Comparison of ENCODE assay signal across 8 mouse cellular contexts in the genomic region with DNA sequence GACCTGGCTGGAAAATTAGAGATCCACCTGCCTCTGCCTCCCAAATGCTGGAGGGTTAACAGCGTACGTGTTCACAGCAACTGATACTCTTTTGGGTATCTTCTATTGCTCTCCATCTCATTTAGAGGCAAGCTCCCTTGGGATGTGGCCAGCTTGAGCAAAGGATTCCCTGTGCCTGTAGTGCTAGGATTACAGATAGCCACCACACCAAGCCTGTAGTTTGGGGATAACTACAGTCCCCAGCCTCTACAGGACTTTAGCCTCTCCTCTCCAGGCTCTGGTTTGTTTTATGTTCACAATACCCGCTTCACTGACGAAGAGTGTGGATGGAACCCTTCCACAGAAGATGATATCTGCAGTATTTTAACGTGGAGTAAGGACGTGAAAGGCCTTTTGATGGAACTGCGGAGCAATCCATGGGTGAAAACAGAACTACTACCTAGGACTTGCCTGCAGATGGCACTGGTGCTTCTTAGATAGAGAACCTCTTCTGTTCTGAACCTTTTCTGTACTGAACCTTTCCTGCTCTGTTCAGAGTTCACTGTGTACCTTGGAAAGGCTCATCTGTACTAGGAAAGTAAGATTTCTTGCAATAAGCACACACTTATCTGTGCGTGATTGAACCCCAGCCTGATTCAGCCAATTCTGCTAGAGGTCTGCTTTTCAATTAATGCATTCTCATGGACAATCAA.
DNase-seq lines count a peak whose midpoint lies in the region; ATAC-seq lines count a peak whose summit lies in the region.

No protein-coding gene starts in this region.

- WGBS in midbrain, embryonic 16.5 days: 47% methylated on average over 8 of the region's 8 CpGs

- H3K27ac ChIP-seq in midbrain, embryonic 16.5 days (ENCODE audit: low read length): no peak overlapping the region

- no peak overlapping the region for H3K4me3 ChIP-seq in midbrain, embryonic 16.5 days (ENCODE audit: low read depth, low read length)

- H3K4me2 ChIP-seq in midbrain, embryonic 16.5 days (ENCODE audit: low read length): no peak overlapping the region

- no peaks in the 10 kb centered on the region for H3K36me3 ChIP-seq in midbrain, embryonic 16.5 days (ENCODE audit: control insufficient read depth, insufficient read depth, low read length)

- H3K9me3 ChIP-seq in midbrain, embryonic 16.5 days (replicated peaks; ENCODE audit: control insufficient read depth, low read length, poor library complexity, severe bottlenecking): no peaks in the 10 kb centered on the region

- DNase-seq in kidney, adult 18-20 months: peak; percentile 8
- DNase-seq in kidney, adult 11 months: no peak
- DNase-seq in cerebellum, adult 8-10 months: peak; percentile 11
- DNase-seq in frontal cortex, postnatal 14 days (ENCODE audit: low spot score in 2 of 2): peak; percentile 19 to 58
- DNase-seq in layer of hippocampus, adult 18-20 months (ENCODE audit: low spot score in 2 of 2): peak; percentile 38 to 82
- no peak for DNase-seq in spleen, postnatal 10 days (ENCODE audit: low spot score in 2 of 2)
- no peak for DNase-seq in gastrocnemius, postnatal 25 days

- peak; percentile 93 for ATAC-seq in midbrain, embryonic 16.5 days

- H3K27me3 ChIP-seq in midbrain, embryonic 16.5 days (ENCODE audit: control insufficient read depth, insufficient read depth, low read depth, low read length): no peaks in the 10 kb centered on the region

- no peak overlapping the region for H3K9ac ChIP-seq in midbrain, embryonic 16.5 days (ENCODE audit: low read depth, low read length)

- no peaks in the 10 kb centered on the region for H3K4me1 ChIP-seq in midbrain, embryonic 16.5 days (ENCODE audit: control insufficient read depth, insufficient read depth, low read length)

Comparison
In these comparisons a context has a peak if more than half of its experiments do, and no peak if none do; other contexts are left out.
1. DNase-seq: peak in kidney, adult 18-20 months (single experiment), cerebellum, adult 8-10 months (single experiment), frontal cortex, postnatal 14 days (2 of 2) and layer of hippocampus, adult 18-20 months (2 of 2); none in kidney, adult 11 months (single experiment), spleen, postnatal 10 days (0 of 2) and gastrocnemius, postnatal 25 days (single experiment).